Mouse (Mus musculus): Measurements from ENCODE around the gene Lrrc4c.

- TF ChIP-seq POLR2A (IDR thresholded peaks at IDR 0.05; ENCODE audit: borderline replicate concordance, extremely low read depth, low read depth, low read length) (no peak), CTCF (IDR thresholded peaks at IDR 0.05; ENCODE audit: insufficient read depth, low read length) (no peak)
These were observed at the start of gene Lrrc4c for GRCm38 (mm10) chr2:96317387-96318299.
